ENCODE assay signal across 29 mouse cellular contexts in genomic region chr7:111459716-111460115, GRCm38 (mm10).
A peak's percentile ranks its signal among the peaks of the same experiment; 100 is the strongest.
DNase-seq lines count a peak whose midpoint lies in the region; ATAC-seq and TF ChIP-seq lines count a peak whose summit lies in the region.
"Had no signal": no experiment of that assay in that cellular context is flagged by ENCODE, and none has a peak within 500 bp of the region (broad histone marks: within the 10 kb centered on the region; RNA-seq: fewer than 3 reads in every experiment).

No protein-coding gene starts in this region.

- H3K9me3 ChIP-seq in heart, embryonic 12.5 days (replicated peaks) = no peaks in the 10 kb centered on the region
- H3K9me3 ChIP-seq: embryonic facial prominence, embryonic 12.5 days; forebrain, embryonic 15.5 days; heart, embryonic 10.5 days; hindbrain, embryonic 12.5 days; kidney, embryonic 15.5 days; liver, embryonic 15.5 days had no signal

- no peak overlapping the region for H3K4me3 ChIP-seq in heart, adult 2 months
- H3K4me3 ChIP-seq in heart, embryonic 12.5 days = no peak overlapping the region
- no peak overlapping the region for H3K4me3 ChIP-seq in left cerebral cortex, adult 2 months
- H3K4me3 ChIP-seq: embryonic facial prominence, embryonic 12.5 days; forebrain, embryonic 15.5 days; heart, embryonic 10.5 days; hindbrain, embryonic 12.5 days; kidney, embryonic 15.5 days; limb, embryonic 12.5 days; liver, embryonic 15.5 days; neural tube, embryonic 13.5 days had no signal

- DNase-seq in heart, adult 2 months = no peak
- DNase-seq in left cerebral cortex, adult 2 months (ENCODE audit: extremely low spot score in 1 of 2, low spot score in 2 of 2) = no peak
- no peak for DNase-seq in left cerebral cortex, postnatal 14 days (ENCODE audit: low spot score in 2 of 2)
- DNase-seq in ES-CJ7 (ENCODE audit: low read depth, low spot score) = peak; percentile 11
- DNase-seq in retina, embryonic 14.5 days (ENCODE audit: low spot score) = peak; percentile 18
- no peak for DNase-seq in yolk sac, embryonic 10.5 days (ENCODE audit: low spot score)
- DNase-seq in testis, postnatal 14 days (ENCODE audit: low spot score) = no peak
- DNase-seq: adrenal gland, postnatal 25 days; cerebellum, adult 11-12 months; cerebellum, adult 9-11 months; gastrocnemius, postnatal 10 days; heart, postnatal 36 days; kidney, adult 18-20 months; kidney, postnatal 36 days; lung, embryonic 14.5 days; right cerebral cortex, postnatal 14 days; thymus, postnatal 36 days had no signal

- H3K79me2 ChIP-seq in heart, adult 2 months (replicated peaks; ENCODE audit: control insufficient read depth, insufficient read depth, low read length) = no peaks in the 10 kb centered on the region

- TF ChIP-seq CTCF in heart, adult 2 months (IDR thresholded peaks at IDR 0.05) = peak; percentile 27
- TF ChIP-seq CTCF in left cerebral cortex, adult 2 months (IDR thresholded peaks at IDR 0.05) = peak; percentile 28; the same call in 1 of the 2 replicates

- no peak for TF ChIP-seq EP300 in heart, adult 2 months (IDR thresholded peaks at IDR 0.05; ENCODE audit: insufficient read depth, low read depth, low read length)

- H3K9ac ChIP-seq in heart, adult 2 months (ENCODE audit: low read depth, low read length) = no peak overlapping the region
- no peak overlapping the region for H3K9ac ChIP-seq in heart, embryonic 12.5 days
- H3K9ac ChIP-seq: embryonic facial prominence, embryonic 12.5 days; forebrain, embryonic 15.5 days; hindbrain, embryonic 12.5 days; kidney, embryonic 15.5 days; limb, embryonic 12.5 days; liver, embryonic 15.5 days; lung, embryonic 14.5 days; neural tube, embryonic 13.5 days had no signal

- no peaks in the 10 kb centered on the region for H3K27me3 ChIP-seq in heart, adult 2 months (ENCODE audit: control insufficient read depth, insufficient read depth, low read length)
- H3K27me3 ChIP-seq in heart, embryonic 12.5 days (replicated peaks) = no peaks in the 10 kb centered on the region
- H3K27me3 ChIP-seq: embryonic facial prominence, embryonic 12.5 days; forebrain, embryonic 15.5 days; hindbrain, embryonic 12.5 days; kidney, embryonic 15.5 days; limb, embryonic 12.5 days; liver, embryonic 15.5 days; neural tube, embryonic 13.5 days had no signal

- no peaks in the 10 kb centered on the region for H3K36me3 ChIP-seq in heart, adult 2 months (ENCODE audit: control insufficient read depth, insufficient read depth, low read length)
- no peaks in the 10 kb centered on the region for H3K36me3 ChIP-seq in heart, embryonic 12.5 days
- H3K36me3 ChIP-seq: embryonic facial prominence, embryonic 12.5 days; forebrain, embryonic 15.5 days; G1E; heart, embryonic 10.5 days; hindbrain, embryonic 12.5 days; kidney, embryonic 15.5 days; limb, embryonic 12.5 days; liver, embryonic 15.5 days; neural tube, embryonic 13.5 days had no signal

- intact Hi-C loops in heart, adult 2 months (cut with DNase I) = no loop called here
- intact Hi-C loops in left cerebral cortex, adult 2 months (cut with DNase I) = no loop called here
- intact Hi-C loops in left cerebral cortex, postnatal 14 days (cut with DNase I) = no loop called here

- no peak for ATAC-seq in heart, embryonic 12.5 days (ENCODE audit: insufficient number of reproducible peaks, low FRiP score)
- ATAC-seq: CD4-positive, CD25-positive, alpha-beta regulatory T cell, adult 4 months; forebrain, embryonic 15.5 days had no signal

- no peak overlapping the region for H3K27ac ChIP-seq in heart, adult 2 months
- H3K27ac ChIP-seq in heart, embryonic 12.5 days (ENCODE audit: poor library complexity, severe bottlenecking) = no peak overlapping the region
- H3K27ac ChIP-seq in left cerebral cortex, adult 2 months = no peak overlapping the region
- H3K27ac ChIP-seq: embryonic facial prominence, embryonic 12.5 days; forebrain, embryonic 15.5 days; heart, embryonic 10.5 days; hindbrain, embryonic 12.5 days; kidney, embryonic 15.5 days; limb, embryonic 12.5 days; liver, embryonic 15.5 days; neural tube, embryonic 13.5 days had no signal

- no peaks in the 10 kb centered on the region for H3K4me1 ChIP-seq in heart, adult 2 months (ENCODE audit: control insufficient read depth, insufficient read depth, low read length)
- no peaks in the 10 kb centered on the region for H3K4me1 ChIP-seq in heart, embryonic 12.5 days (replicated peaks)
- H3K4me1 ChIP-seq: embryonic facial prominence, embryonic 12.5 days; forebrain, embryonic 15.5 days; heart, embryonic 10.5 days; hindbrain, embryonic 12.5 days; kidney, embryonic 15.5 days; limb, embryonic 12.5 days; liver, embryonic 15.5 days; neural tube, embryonic 13.5 days had no signal

- WGBS in heart, adult 2 months = 89% methylated on average over 4 of the region's 4 CpGs
- 79% methylated on average over 4 of the region's 4 CpGs for WGBS in heart, embryonic 12.5 days

- H3K4me2 ChIP-seq in heart, embryonic 12.5 days = no peak overlapping the region
- H3K4me2 ChIP-seq: embryonic facial prominence, embryonic 12.5 days; forebrain, embryonic 15.5 days; hindbrain, embryonic 12.5 days; kidney, embryonic 15.5 days; limb, embryonic 12.5 days; liver, embryonic 15.5 days; lung, embryonic 14.5 days; midbrain, embryonic 11.5 days; neural tube, embryonic 13.5 days had no signal

- no peak for TF ChIP-seq POLR2A in heart, adult 2 months (IDR thresholded peaks at IDR 0.05; ENCODE audit: insufficient read depth, low read depth, low read length)

Comparison
In these comparisons a context has a peak if more than half of its experiments do, and no peak if none do; other contexts are left out.
1. DNase-seq: peak in ES-CJ7 (single experiment) and retina, embryonic 14.5 days (single experiment); none in heart, adult 2 months (0 of 2), left cerebral cortex, adult 2 months (0 of 2), left cerebral cortex, postnatal 14 days (0 of 2), yolk sac, embryonic 10.5 days (single experiment) and testis, postnatal 14 days (single experiment).